Mouse (Mus musculus) lung, adult 2 months (tissue): Measurements from ENCODE around the gene Fbxo30.

ENCODE experiments used
- CTCF ChIP-seq: fragments of 200-500 bp; IDR thresholded peaks from 2 replicates; pipeline ENCODE4 v1.5.1; 2011; ENCODE audit warnings: mild to moderate bottlenecking, low read length, control low read depth; ENCODE audit not compliant: insufficient read depth
- POLR2A ChIP-seq: fragments of 200-500 bp; IDR thresholded peaks from 2 replicates; pipeline ENCODE4 v1.6.1; 2011; ENCODE audit warnings: low read depth, mild to moderate bottlenecking, control low read depth, low read length, borderline replicate concordance; ENCODE audit errors: extremely low read depth

GRCm38 (mm10) chr10:11280235-11280577, 924 bp upstream of the Fbxo30 start:
- no peak for TF ChIP-seq CTCF
- no peak for TF ChIP-seq POLR2A
